Mouse (Mus musculus): ENCODE measurements around the gene Tmem114.

GRCm38 (mm10) chr16:8425736-8426135 lies 800 bp upstream of the Tmem114 start:
- TF ChIP-seq POLR2A (IDR thresholded peaks at IDR 0.05; ENCODE audit: low read depth, low read length): no peak
- TF ChIP-seq CTCF (IDR thresholded peaks at IDR 0.05; ENCODE audit: extremely low read depth, insufficient read depth, insufficient read length, insufficient replicate concordance): no peak
